Mouse (Mus musculus) intestine, embryonic 14.5 days (tissue): ENCODE results near the gene Rnf214. TPM values are rescaled to one million over a fixed set of nuclear protein-coding genes. Genes with fewer than 3 reads are reported as not detected.

ENCODE experiments used
- ATAC-seq: fragments of 200-750 bp; cut with Nextera tagmentation; replicated peaks from 2 replicates; pipeline ENCODE4 v1.8.0; 2017; ENCODE audit warnings: low read depth, moderate number of reproducible peaks, moderate TSS enrichment, moderate library complexity; ENCODE audit not compliant: low FRiP score, low TSS enrichment
- DNase-seq: peaks from one replicate; pipeline ENCODE4 v3.0.0-alpha.2; 2018; ENCODE audit warnings: low spot score
- H3K27ac ChIP-seq: fragments of 300-500 bp; sonication (generic); 2 replicates; pipeline ENCODE4 v1.5.1; 2014; ENCODE audit warnings: low read depth, mild to moderate bottlenecking, control low read depth
- H3K27me3 ChIP-seq: fragments of 300-500 bp; sonication (generic); replicated peaks from 2 replicates; pipeline ENCODE4 v1.6.1; 2014; ENCODE audit warnings: low read length, control low read depth; ENCODE audit not compliant: control insufficient read depth, insufficient read depth
- H3K36me3 ChIP-seq: fragments of 300-500 bp; sonication (generic); 2 replicates; pipeline ENCODE4 v1.6.1; 2014; ENCODE audit warnings: low read length, control low read depth; ENCODE audit not compliant: control insufficient read depth, insufficient read depth
- H3K4me1 ChIP-seq: fragments of 300-500 bp; sonication (generic); replicated peaks from 2 replicates; pipeline ENCODE4 v1.6.1; 2014; ENCODE audit warnings: low read length, control low read depth, mixed read lengths; ENCODE audit not compliant: control insufficient read depth, insufficient read depth
- H3K4me2 ChIP-seq: fragments of 300-500 bp; sonication (generic); 2 replicates; pipeline ENCODE4 v1.6.1; 2014; ENCODE audit warnings: low read length
- H3K4me3 ChIP-seq: fragments of 300-500 bp; sonication (generic); 2 replicates; pipeline ENCODE4 v1.5.1; 2014; ENCODE audit warnings: low read depth, low read length, control low read depth, mixed read lengths
- H3K9ac ChIP-seq: fragments of 300-500 bp; sonication (generic); 2 replicates; pipeline ENCODE4 v1.6.1; 2014; ENCODE audit warnings: mild to moderate bottlenecking, low read length
- H3K9me3 ChIP-seq: fragments of 300-500 bp; sonication (generic); 2 replicates; pipeline ENCODE4 v1.6.1; 2016; ENCODE audit warnings: low read length, control low read depth; ENCODE audit not compliant: control insufficient read depth
- WGBS: fragments of 180-500 bp; shearing (Covaris S2); extraction: QIAGEN DNeasy Blood & Tissue Kit; methylation state at CpG from one replicate; pipeline ENCODE4 v1.1.7; 2014; 5-methylcytosine and 5-hydroxymethylcytosine counted together
- polyA plus RNA-seq: library from polyadenylated mRNA; unstranded; fragments of >200 nt; fragmentation: Nextera tagmentation; extraction: Ambion mirVana; gene quantifications from 2 replicates; pipeline ENCODE4 v1.2.1, GENCODE M21; 2014

Rnf214 gene
- polyA plus RNA-seq, 1 experiment from 2014 or later, result 47.2 TPM

DNA sequence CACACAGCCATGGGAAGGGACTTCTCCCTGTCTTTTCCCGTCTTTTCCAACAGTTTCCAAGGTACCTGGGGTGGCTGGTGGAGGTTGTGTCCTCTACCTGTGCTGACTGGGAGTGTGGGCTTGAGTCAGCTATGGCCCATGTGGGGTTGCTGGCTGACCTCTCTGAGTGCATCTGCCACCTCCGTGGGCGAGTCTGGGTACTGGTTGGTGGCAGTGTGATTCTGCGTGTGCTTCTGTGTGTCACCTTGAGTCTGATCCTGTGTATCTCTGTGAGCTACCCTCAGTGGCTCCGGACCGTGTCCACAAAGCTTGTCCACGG is 66.8 kb downstream of the Rnf214 start:
- Histone ChIP-seq H3K27ac (no peak overlapping the region), H3K27me3 (no peaks in the 10 kb centered on the region), H3K36me3 (no peaks in the 10 kb centered on the region), H3K4me3 (peak overlapping the region; percentile 70), H3K4me1 (peaks cover 22% of the 10 kb centered on the region), H3K4me2 (peak overlapping the region; percentile 92), H3K9ac (peak overlapping the region; percentile 71), H3K9me3 (no peaks in the 10 kb centered on the region)
- 79% methylated on average over 7 of the region's 7 CpGs for WGBS
- no peak for DNase-seq
- ATAC-seq, result no peak

DNA sequence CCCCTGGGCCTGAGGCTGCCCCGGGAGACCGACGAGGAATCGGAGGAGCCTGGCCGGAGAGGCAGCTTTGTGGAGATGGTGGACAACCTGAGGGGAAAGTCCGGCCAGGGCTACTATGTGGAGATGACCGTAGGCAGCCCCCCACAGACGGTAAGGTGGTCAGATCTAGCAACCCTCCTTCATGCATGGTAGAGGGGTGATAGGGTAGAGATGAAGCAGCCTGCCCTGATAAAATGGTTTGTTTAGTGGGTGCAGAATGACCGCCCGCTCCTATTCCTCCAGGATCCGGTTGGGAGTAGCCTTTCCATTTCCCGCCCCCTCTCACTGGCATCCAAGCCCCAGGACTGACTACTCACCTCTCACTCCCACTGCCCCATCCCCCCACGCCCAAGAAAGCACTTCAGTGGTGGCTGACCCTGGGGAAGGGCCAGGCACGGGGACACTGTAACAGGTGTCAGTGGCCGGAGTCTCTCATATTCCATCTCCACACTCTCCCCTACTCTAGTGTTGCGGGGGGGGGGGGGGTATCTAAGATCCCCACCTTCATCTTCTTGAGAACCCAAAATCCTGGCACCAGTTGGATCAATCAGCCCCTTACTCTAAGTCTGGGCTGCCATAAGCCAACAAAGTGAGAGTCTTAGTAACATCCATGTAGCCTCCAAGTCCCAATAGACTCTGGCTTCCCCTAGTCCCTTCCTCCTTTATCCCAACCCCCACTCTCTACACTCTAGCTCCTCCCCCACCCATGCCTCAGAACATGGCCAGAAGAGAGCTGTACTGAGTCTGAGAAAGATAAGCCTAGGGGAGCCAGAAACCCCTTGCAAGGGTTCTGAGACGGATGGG is 67.4 kb downstream of the Rnf214 start:
- Histone ChIP-seq H3K36me3 (no peaks in the 10 kb centered on the region), H3K4me3 (peak overlapping the region; percentile 70), H3K9ac (peak overlapping the region; percentile 71), H3K9me3 (no peaks in the 10 kb centered on the region), H3K4me2 (peak overlapping the region; percentile 92), H3K27ac (no peak overlapping the region), H3K27me3 (no peaks in the 10 kb centered on the region), H3K4me1 (peaks cover 22% of the 10 kb centered on the region)
- DNase-seq (peak; percentile 64), ATAC-seq (peak; percentile 63; the same call in 1 of the 2 replicates)
- WGBS, result 15% methylated on average over 17 of the region's 17 CpGs

DNA sequence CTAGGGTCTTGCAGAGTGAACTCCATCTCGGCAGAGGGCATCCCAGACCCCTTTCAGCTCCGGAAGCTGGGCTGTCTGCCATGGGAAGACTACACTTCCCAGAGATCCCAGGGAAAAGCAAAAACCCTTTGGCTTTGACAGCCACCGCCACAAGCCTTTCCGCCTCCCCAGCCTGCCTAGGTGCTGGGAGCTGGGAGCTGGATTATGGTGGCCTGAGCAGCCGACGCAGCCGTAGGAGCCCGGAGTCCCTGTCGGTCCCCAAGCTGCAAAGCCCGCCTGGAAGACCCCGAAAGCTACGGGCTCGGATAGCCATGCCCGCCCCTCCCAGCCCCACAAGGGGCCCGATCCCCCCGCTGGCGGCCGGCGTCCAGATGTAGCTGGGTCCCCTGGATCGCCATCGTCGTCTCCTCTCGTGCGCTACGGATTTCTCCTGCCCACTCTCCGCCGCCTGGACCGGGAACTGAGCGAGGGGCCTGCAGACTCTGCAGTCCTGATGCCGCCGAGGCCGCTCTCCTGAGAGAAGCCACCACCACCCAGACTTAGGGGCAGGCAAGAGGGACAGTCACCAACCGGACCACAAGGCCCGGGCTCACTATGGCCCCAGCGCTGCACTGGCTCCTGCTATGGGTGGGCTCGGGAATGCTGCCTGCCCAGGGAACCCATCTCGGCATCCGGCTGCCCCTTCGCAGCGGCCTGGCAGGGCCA is 68.1 kb downstream of the Rnf214 start, which contains the start of gene Bace1:
Bace1 (plus strand) TSS at position 147 of the 705 bp plus-strand sequence.
- peak within 1 kb of the TSS; percentile 92 for H3K4me2 ChIP-seq
- H3K4me1 ChIP-seq, result peaks cover 22% of the 10 kb centered on the region
- H3K27ac ChIP-seq, result no peak within 1 kb of the TSS
- DNase-seq, result peak; percentile 84
- no peaks in the 10 kb centered on the region for H3K9me3 ChIP-seq
- H3K36me3 ChIP-seq, result no peaks in the 10 kb centered on the region
- WGBS, result under 1% methylated on average over 40 of the region's 40 CpGs
- H3K27me3 ChIP-seq, result no peaks in the 10 kb centered on the region
- peak; percentile 74 for ATAC-seq
- peak within 1 kb of the TSS; percentile 70 for H3K4me3 ChIP-seq
- H3K9ac ChIP-seq, result peak within 1 kb of the TSS; percentile 71

DNA sequence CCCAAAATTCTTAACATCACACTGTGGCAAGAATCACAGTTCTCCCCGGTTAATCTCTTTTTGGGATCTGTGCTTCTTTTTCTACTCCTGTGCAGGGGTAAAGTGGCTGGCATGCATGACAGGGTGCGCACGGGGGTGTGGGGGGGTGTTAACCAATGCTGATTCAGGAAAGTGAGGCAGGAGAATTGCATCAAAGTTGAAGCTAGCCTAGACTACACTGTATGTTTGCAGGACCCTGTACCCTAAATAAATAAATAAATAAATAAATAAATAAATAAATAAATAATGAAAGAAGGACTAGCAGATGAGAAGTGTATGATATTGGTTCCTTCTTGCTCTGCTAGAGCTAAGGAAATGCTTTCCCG is 68.7 kb downstream of the Rnf214 start:
- peak overlapping the region; percentile 92 for H3K4me2 ChIP-seq
- DNase-seq (no peak), ATAC-seq (peak; percentile 40)
- H3K4me3 ChIP-seq, result peak overlapping the region; percentile 70
- H3K9ac ChIP-seq, result no peak overlapping the region
- no peaks in the 10 kb centered on the region for H3K27me3 ChIP-seq
- no peaks in the 10 kb centered on the region for H3K36me3 ChIP-seq
- no peak overlapping the region for H3K27ac ChIP-seq
- H3K9me3 ChIP-seq, result no peaks in the 10 kb centered on the region
- 25% methylated on average over 4 of the region's 4 CpGs for WGBS
- H3K4me1 ChIP-seq, result peaks cover 22% of the 10 kb centered on the region

DNA sequence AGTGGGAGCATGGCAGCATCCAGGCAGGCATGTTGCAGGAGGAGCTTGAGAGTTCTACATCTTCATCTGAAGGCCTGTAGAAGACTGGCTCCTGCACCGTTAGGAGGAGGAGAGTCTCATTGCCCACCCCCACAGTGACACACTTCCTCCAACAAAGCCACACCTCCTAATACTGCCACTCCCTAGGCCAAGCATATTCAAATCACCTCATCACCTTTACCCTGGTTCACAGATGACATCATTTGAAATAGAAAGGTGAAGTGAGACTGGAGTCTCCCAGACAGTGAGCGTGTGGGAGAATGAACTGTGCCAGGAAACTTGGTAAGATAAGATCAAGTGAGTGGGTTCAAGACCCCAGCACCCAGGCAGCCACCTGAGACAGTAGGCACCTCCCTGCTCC is 73.2 kb downstream of the Rnf214 start:
- no peak for DNase-seq
- 0 out of 2 replicates have a peak, but pooled peaks cover 2% of the 10 kb centered on the region for H3K9me3 ChIP-seq
- no peak overlapping the region for H3K27ac ChIP-seq
- H3K4me3 ChIP-seq, result no peak overlapping the region
- no peaks in the 10 kb centered on the region for H3K36me3 ChIP-seq
- 77% methylated on average over 2 of the region's 2 CpGs for WGBS
- no peaks in the 10 kb centered on the region for H3K4me1 ChIP-seq
- no peak overlapping the region for H3K9ac ChIP-seq
- H3K4me2 ChIP-seq, result no peak overlapping the region
- ATAC-seq, result no peak
- H3K27me3 ChIP-seq, result no peaks in the 10 kb centered on the region

DNA sequence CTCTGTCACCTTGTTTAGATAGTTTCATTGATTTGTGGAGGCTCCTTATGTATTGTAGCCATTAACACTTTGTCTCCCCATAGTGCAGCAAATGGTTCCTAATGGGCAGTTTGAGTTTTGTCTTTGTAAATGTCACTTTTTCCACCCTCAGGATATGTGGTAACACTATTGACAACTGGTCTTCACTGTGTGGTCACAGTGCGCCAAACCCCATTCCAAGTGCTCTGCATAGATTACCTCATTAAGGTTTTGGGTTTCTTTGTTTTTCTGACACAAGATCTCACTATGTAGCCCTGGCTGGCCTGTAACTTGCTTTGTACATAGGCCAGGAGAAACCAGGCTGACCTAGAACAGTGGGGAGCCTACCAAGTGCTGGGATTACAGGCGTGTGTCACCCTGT is 73.8 kb downstream of the Rnf214 start:
- Histone ChIP-seq H3K27me3 (no peaks in the 10 kb centered on the region), H3K4me1 (no peaks in the 10 kb centered on the region), H3K9ac (no peak overlapping the region), H3K9me3 (0 out of 2 replicates have a peak, but pooled peaks cover 2% of the 10 kb centered on the region), H3K4me2 (no peak overlapping the region), H3K4me3 (no peak overlapping the region), H3K36me3 (no peaks in the 10 kb centered on the region), H3K27ac (no peak overlapping the region)
- WGBS, result 89% methylated on average over 2 of the region's 2 CpGs
- DNase-seq (no peak), ATAC-seq (no peak)

DNA sequence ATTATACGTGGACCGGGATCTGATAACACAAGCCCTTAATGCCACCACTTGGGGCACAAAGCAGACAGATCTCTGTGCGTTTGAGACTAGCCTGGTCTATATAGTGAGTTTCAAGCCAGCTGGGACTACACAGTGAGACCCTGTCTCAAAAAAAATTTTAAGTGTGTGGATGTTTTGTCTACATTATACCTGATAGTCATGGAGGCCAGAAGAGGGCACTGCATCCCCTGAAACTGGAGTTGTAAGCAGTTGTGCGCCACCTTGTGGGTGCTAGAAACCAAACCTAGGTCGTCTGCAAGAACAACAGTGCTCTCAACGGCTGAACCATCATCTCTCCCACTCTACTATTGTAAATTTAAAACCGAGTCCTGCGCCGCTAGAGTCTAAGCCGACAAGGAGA is 77.6 kb downstream of the Rnf214 start:
- Histone ChIP-seq H3K9me3 (0 out of 2 replicates have a peak, but pooled peaks cover 2% of the 10 kb centered on the region), H3K9ac (no peak overlapping the region), H3K4me2 (peak overlapping the region; percentile 82), H3K27me3 (no peaks in the 10 kb centered on the region), H3K27ac (no peak overlapping the region), H3K4me3 (peak overlapping the region; percentile 67), H3K36me3 (no peaks in the 10 kb centered on the region), H3K4me1 (peaks cover 5% of the 10 kb centered on the region)
- 31% methylated on average over 10 of the region's 10 CpGs for WGBS
- peak; percentile 76 for DNase-seq
- ATAC-seq, result no peak

DNA sequence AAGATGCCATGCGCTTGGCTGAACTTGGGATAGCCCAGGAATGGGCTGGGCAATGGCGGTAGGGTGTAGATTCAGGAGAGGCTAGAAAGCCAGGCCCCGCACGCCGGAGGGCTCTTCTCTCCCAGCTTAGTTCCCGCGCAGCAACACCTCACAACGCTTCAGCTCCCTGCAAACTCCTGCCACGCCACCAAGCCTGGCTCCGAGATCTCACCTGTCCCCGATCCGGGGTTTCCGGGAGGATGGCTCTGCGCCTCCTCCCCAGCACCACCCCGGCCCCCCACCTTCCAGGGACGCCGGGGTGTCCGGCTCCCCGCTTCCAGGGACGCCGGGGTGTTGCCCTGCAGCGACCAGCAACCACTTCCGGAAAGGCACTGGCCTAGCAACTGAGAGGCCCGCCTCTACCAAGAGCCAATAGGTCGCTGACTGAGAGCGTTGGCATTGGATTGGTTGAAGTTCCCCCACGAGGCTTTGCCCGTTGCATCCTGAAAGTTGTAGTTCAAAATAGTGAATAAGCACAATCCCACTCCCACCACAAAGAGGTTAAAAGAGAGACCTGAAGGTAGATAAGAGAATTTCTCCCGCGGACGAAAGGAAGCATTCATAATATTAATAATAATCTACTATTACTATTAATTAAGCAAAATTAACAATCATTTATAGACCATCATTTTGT is 78.3 kb downstream of the Rnf214 start, which contains the start of gene Cep164:
Cep164 (minus strand) TSS at position 401 of the 673 bp plus-strand sequence.
- H3K36me3 ChIP-seq, result no peaks in the 10 kb centered on the region
- ATAC-seq (peak; percentile 96), DNase-seq (peak; percentile 89)
- H3K4me3 ChIP-seq, result peak within 1 kb of the TSS; percentile 67
- H3K4me2 ChIP-seq, result peak within 1 kb of the TSS; percentile 82
- peaks cover 5% of the 10 kb centered on the region for H3K4me1 ChIP-seq
- peak within 1 kb of the TSS; percentile 83 for H3K27ac ChIP-seq
- no peaks in the 10 kb centered on the region for H3K27me3 ChIP-seq
- 0 out of 2 replicates have a peak, but pooled peaks cover 2% of the 10 kb centered on the region for H3K9me3 ChIP-seq
- under 1% methylated on average over 31 of the region's 31 CpGs for WGBS
- peak within 1 kb of the TSS; percentile 53 for H3K9ac ChIP-seq
